Mouse (Mus musculus) limb, embryonic 14.5 days (tissue): ENCODE measurements around the gene Vmn1r228. TPM values are rescaled to one million over a fixed set of nuclear protein-coding genes. Genes with fewer than 3 reads are reported as not detected.

Experiments used
- ATAC-seq: fragments of 200-750 bp; cut with Nextera tagmentation; 2 replicates; pipeline ENCODE4 v1.8.0; 2017; ENCODE audit warnings: low read depth, moderate number of reproducible peaks, moderate TSS enrichment; ENCODE audit not compliant: low FRiP score
- DNase-seq: peaks from one replicate; pipeline ENCODE4 v3.0.0-alpha.2; 2015; ENCODE audit warnings: low spot score
- H3K27ac ChIP-seq: fragments of 300-500 bp; sonication (generic); replicated peaks from 2 replicates; pipeline ENCODE4 v1.5.1; 2014; ENCODE audit warnings: low read depth, mild to moderate bottlenecking, low read length, moderate library complexity, mixed read lengths
- H3K27me3 ChIP-seq: fragments of 300-500 bp; sonication (generic); 2 replicates; pipeline ENCODE4 v1.6.1; 2014; ENCODE audit warnings: low read length, mixed read lengths; ENCODE audit not compliant: control insufficient read depth, insufficient read depth
- H3K36me3 ChIP-seq: fragments of 300-500 bp; sonication (generic); 2 replicates; pipeline ENCODE4 v1.6.1; 2014; ENCODE audit warnings: mild to moderate bottlenecking, low read length, moderate library complexity, mixed read lengths; ENCODE audit not compliant: control insufficient read depth, insufficient read depth
- H3K4me1 ChIP-seq: fragments of 300-500 bp; sonication (generic); 2 replicates; pipeline ENCODE4 v1.6.1; 2014; ENCODE audit warnings: antibody characterized with exemption, low read length, mixed read lengths; ENCODE audit not compliant: control insufficient read depth, insufficient read depth
- H3K4me2 ChIP-seq: fragments of 300-500 bp; sonication (generic); replicated peaks from 2 replicates; pipeline ENCODE4 v1.6.1; 2014; ENCODE audit warnings: low read depth, mild to moderate bottlenecking, low read length, moderate library complexity; ENCODE audit not compliant: severe bottlenecking
- H3K4me3 ChIP-seq: fragments of 300-500 bp; sonication (generic); replicated peaks from 2 replicates; pipeline ENCODE4 v1.5.1; 2014; ENCODE audit warnings: low read length
- H3K9ac ChIP-seq: fragments of 300-500 bp; sonication (generic); 2 replicates; pipeline ENCODE4 v1.6.1; 2014; ENCODE audit warnings: mild to moderate bottlenecking, low read depth, low read length, moderate library complexity; ENCODE audit not compliant: severe bottlenecking
- H3K9me3 ChIP-seq: fragments of 300-500 bp; sonication (generic); 2 replicates; pipeline ENCODE4 v1.6.1; 2016; ENCODE audit warnings: low read length; ENCODE audit not compliant: control insufficient read depth
- POLR2A ChIP-seq: fragments of 200-500 bp; IDR thresholded peaks from 2 replicates; pipeline ENCODE4 v1.8.0; 2012; ENCODE audit warnings: inconsistent platforms, mild to moderate bottlenecking, moderate library complexity, borderline replicate concordance; ENCODE audit not compliant: insufficient read depth, insufficient read length; ENCODE audit errors: extremely low read depth
- WGBS: fragments of 180-500 bp; shearing (Covaris S2); extraction: QIAGEN DNeasy Blood & Tissue Kit; methylation state at CpG from one replicate; pipeline ENCODE4 v1.1.7; 2014; 5-methylcytosine and 5-hydroxymethylcytosine counted together
- polyA plus RNA-seq, 2 experiments: library from polyadenylated mRNA; depleted of rRNA in 1 of 2; stranded (reverse) in 1 of 2; unstranded in 1 of 2; fragments of >200 nt; fragmentation: Nextera tagmentation in 1 of 2; extraction: Ambion mirVana in 1 of 2; gene quantifications; 2 replicates each; pipeline versions ENCODE4 v1.2.1 to v1.2.3; 2012 to 2014

Vmn1r228 gene
- polyA plus RNA-seq (2012; rRNA removed): not detected in 2 replicates
- polyA plus RNA-seq (2014; fragmentation: Nextera tagmentation; extraction: Ambion mirVana): not detected in 2 replicates

DNA sequence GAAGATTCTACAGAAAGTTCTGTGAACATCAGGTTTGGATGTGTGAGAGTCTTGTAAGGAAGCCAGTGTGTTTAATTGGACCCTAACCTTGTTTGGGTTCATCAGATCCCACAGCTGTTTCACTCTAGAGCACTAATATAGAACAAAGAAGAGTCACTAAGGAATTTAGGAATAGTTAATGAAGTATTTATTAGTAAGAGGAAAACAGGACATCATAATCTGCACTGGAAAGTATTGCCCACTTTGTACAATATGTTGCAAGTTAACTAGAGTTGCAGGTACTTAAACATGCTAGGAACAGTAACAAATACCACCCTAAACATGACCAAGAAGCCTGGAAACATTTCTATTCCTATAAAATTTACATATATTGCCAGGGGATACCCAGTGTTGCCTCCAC lies at the start of gene Vmn1r228:
Vmn1r228 (minus strand) TSS at position 101 of the 400 bp plus-strand sequence.
- DNase-seq: no peak
- Histone ChIP-seq H3K4me3 (no peak within 1 kb of the TSS), H3K27me3 (no peaks in the 10 kb centered on the region), H3K9me3 (peaks cover 6% of the 10 kb centered on the region; the same call in 1 of the 2 replicates), H3K36me3 (no peaks in the 10 kb centered on the region), H3K4me1 (no peaks in the 10 kb centered on the region), H3K9ac (no peak within 1 kb of the TSS), H3K27ac (no peak within 1 kb of the TSS), H3K4me2 (no peak within 1 kb of the TSS)
- ATAC-seq: no peak
- no peak for TF ChIP-seq POLR2A

DNA sequence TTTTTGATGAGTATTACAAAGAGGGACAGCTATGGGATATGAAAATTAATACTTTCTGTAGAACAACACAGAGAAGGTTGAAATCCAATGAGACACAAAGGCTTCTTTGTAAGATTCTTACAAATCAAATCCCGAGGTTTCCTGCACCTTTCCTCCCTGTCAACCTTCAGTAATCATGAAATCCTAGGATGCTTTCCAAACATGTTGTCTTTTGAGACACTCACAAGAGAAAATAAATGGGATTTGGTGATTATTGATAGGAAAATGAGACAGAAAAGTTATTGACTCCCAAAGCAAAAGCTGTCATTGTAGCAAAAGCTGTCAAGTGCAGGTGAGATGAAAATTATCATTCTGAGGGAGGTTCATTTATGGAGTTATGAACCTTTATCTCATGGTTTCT lies 25.3 kb upstream of the Vmn1r228 start, which contains the start of gene Vmn1r229:
Vmn1r229 (plus strand) TSS at position 301 of the 400 bp plus-strand sequence.
- Histone ChIP-seq H3K9me3 (no peaks in the 10 kb centered on the region), H3K4me1 (no peaks in the 10 kb centered on the region), H3K4me2 (no peak within 1 kb of the TSS), H3K27me3 (no peaks in the 10 kb centered on the region), H3K36me3 (no peaks in the 10 kb centered on the region), H3K27ac (no peak within 1 kb of the TSS), H3K4me3 (no peak within 1 kb of the TSS), H3K9ac (no peak within 1 kb of the TSS)
- no peak for TF ChIP-seq POLR2A
- DNase-seq (no peak), ATAC-seq (no peak)
- WGBS: 49% methylated on average over 1 of the region's 1 CpGs

DNA sequence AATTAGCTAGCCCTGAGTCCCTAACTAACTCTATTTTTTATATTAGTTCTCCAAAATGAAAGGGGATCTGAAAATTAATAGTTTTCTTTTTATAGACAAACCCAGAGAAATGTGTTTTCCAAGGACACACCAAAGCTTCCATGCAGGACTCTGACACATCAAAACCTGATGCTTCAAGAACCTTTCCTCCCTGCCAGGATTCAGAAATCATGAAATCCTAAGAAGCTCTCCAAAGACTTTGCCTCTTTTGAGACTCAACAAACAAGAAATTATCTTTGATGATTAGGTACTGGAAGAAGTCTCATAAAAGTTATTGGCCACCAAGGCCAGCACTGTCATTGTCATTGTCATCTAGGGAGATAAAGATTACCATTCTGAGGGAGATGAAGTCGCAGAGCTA lies 56.4 kb downstream of the Vmn1r228 start, which contains the start of gene Vmn1r227:
Vmn1r227 (plus strand) TSS at position 301 of the 400 bp plus-strand sequence.
- DNase-seq (no peak), ATAC-seq (no peak)
- H3K27me3 ChIP-seq: no peaks in the 10 kb centered on the region
- H3K9me3 ChIP-seq: no peaks in the 10 kb centered on the region
- H3K4me1 ChIP-seq: no peaks in the 10 kb centered on the region
- 33% methylated on average over 1 of the region's 1 CpGs for WGBS
- H3K36me3 ChIP-seq: no peaks in the 10 kb centered on the region
- H3K9ac ChIP-seq: no peak within 1 kb of the TSS
- TF ChIP-seq POLR2A: no peak
- no peak within 1 kb of the TSS for H3K4me2 ChIP-seq
- no peak within 1 kb of the TSS for H3K27ac ChIP-seq
- no peak within 1 kb of the TSS for H3K4me3 ChIP-seq

Other genes with a start within 250 kb of the Vmn1r228 start
- not detected in 2 replicates for gene Vmn2r109, start 221.4 kb downstream of the Vmn1r228 start, polyA plus RNA-seq (2012; rRNA removed)
- not detected in 2 replicates for gene Vmn2r109, start 221.4 kb downstream of the Vmn1r228 start, polyA plus RNA-seq (2014; fragmentation: Nextera tagmentation; extraction: Ambion mirVana)
- gene Vmn2r110, start 189.7 kb downstream of the Vmn1r228 start, polyA plus RNA-seq (2012; rRNA removed): not detected in 2 replicates
- gene Vmn2r110, start 189.7 kb downstream of the Vmn1r228 start, polyA plus RNA-seq (2014; fragmentation: Nextera tagmentation; extraction: Ambion mirVana): 0.03 and 0.07 TPM in 2 replicates
- not detected in 2 replicates for gene Fpr-rs3, start 161.3 kb downstream of the Vmn1r228 start, polyA plus RNA-seq (2012; rRNA removed)
- not detected in 2 replicates for gene Fpr-rs3, start 161.3 kb downstream of the Vmn1r228 start, polyA plus RNA-seq (2014; fragmentation: Nextera tagmentation; extraction: Ambion mirVana)
- gene Vmn1r226, start 103.3 kb downstream of the Vmn1r228 start, polyA plus RNA-seq (2012; rRNA removed): not detected in 2 replicates
- not detected in 2 replicates for gene Vmn1r226, start 103.3 kb downstream of the Vmn1r228 start, polyA plus RNA-seq (2014; fragmentation: Nextera tagmentation; extraction: Ambion mirVana)
- gene Vmn1r227, start 56.3 kb downstream of the Vmn1r228 start, polyA plus RNA-seq (2012; rRNA removed): not detected in 2 replicates
- gene Vmn1r227, start 56.3 kb downstream of the Vmn1r228 start, polyA plus RNA-seq (2014; fragmentation: Nextera tagmentation; extraction: Ambion mirVana): not detected in 2 replicates
- not detected in 2 replicates for gene Vmn1r229, start 25.4 kb upstream of the Vmn1r228 start, polyA plus RNA-seq (2012; rRNA removed)
- not detected in 2 replicates for gene Vmn1r229, start 25.4 kb upstream of the Vmn1r228 start, polyA plus RNA-seq (2014; fragmentation: Nextera tagmentation; extraction: Ambion mirVana)
- not detected in 2 replicates for gene Vmn1r230, start 54.3 kb upstream of the Vmn1r228 start, polyA plus RNA-seq (2012; rRNA removed)
- not detected in 2 replicates for gene Vmn1r230, start 54.3 kb upstream of the Vmn1r228 start, polyA plus RNA-seq (2014; fragmentation: Nextera tagmentation; extraction: Ambion mirVana)
- not detected in 2 replicates for gene Vmn1r231, start 118.9 kb upstream of the Vmn1r228 start, polyA plus RNA-seq (2012; rRNA removed)
- not detected in 2 replicates for gene Vmn1r231, start 118.9 kb upstream of the Vmn1r228 start, polyA plus RNA-seq (2014; fragmentation: Nextera tagmentation; extraction: Ambion mirVana)
- gene Vmn1r232, start 133.6 kb upstream of the Vmn1r228 start, polyA plus RNA-seq (2012; rRNA removed): not detected in 2 replicates
- not detected in 2 replicates for gene Vmn1r232, start 133.6 kb upstream of the Vmn1r228 start, polyA plus RNA-seq (2014; fragmentation: Nextera tagmentation; extraction: Ambion mirVana)
- 245 and 276 TPM in 2 replicates for gene Ppp2r1a, start 159.2 kb upstream of the Vmn1r228 start, polyA plus RNA-seq (2012; rRNA removed)
- 383 and 396 TPM in 2 replicates for gene Ppp2r1a, start 159.2 kb upstream of the Vmn1r228 start, polyA plus RNA-seq (2014; fragmentation: Nextera tagmentation; extraction: Ambion mirVana)
- gene Vmn1r233, start 210.3 kb upstream of the Vmn1r228 start, polyA plus RNA-seq (2012; rRNA removed): not detected in 2 replicates
- gene Vmn1r233, start 210.3 kb upstream of the Vmn1r228 start, polyA plus RNA-seq (2014; fragmentation: Nextera tagmentation; extraction: Ambion mirVana): not detected in 2 replicates
- 19.7 and 24.5 TPM in 2 replicates for gene Zfp160, start 222.7 kb upstream of the Vmn1r228 start, polyA plus RNA-seq (2012; rRNA removed)
- gene Zfp160, start 222.7 kb upstream of the Vmn1r228 start, polyA plus RNA-seq (2014; fragmentation: Nextera tagmentation; extraction: Ambion mirVana): 19.0 and 19.8 TPM in 2 replicates